Mouse (Mus musculus) myocyte (in vitro differentiated cells): ENCODE measurements at regions not wholly inside any gene's neighbourhood (a gene's known extent, or its start where the extent isn't known, plus 50 kb on each side); places are given as distances from the start of the nearest gene placed in this dataset.

ENCODE experiments used
- E2F4 ChIP-seq: IDR thresholded peaks from one replicate; pipeline ENCODE4 v1.6.1; 2011; ENCODE audit warnings: mild to moderate bottlenecking, control low read depth, moderate library complexity; ENCODE audit not compliant: insufficient read depth
- MAX ChIP-seq: IDR thresholded peaks from one replicate; pipeline ENCODE4 v1.6.1; 2011; ENCODE audit warnings: low read depth, mild to moderate bottlenecking, control low read depth
- MYOD1 ChIP-seq, 3 experiments: IDR thresholded peaks; one replicate each; pipeline ENCODE4 v1.6.1; 2011; ENCODE audit warnings: control low read depth in 2 of 3, low read depth in 2 of 3, mild to moderate bottlenecking in 2 of 3, moderate library complexity in 1 of 3; ENCODE audit not compliant: insufficient read length in 2 of 3, control insufficient read depth in 1 of 3
- POLR2A ChIP-seq: IDR thresholded peaks from one replicate; pipeline ENCODE4 v1.6.1; 2011; ENCODE audit warnings: low read depth, mild to moderate bottlenecking, control low read depth, moderate library complexity; ENCODE audit not compliant: insufficient read length
- POLR2AphosphoS2 ChIP-seq: IDR thresholded peaks from one replicate; pipeline ENCODE4 v1.6.1; 2011; ENCODE audit warnings: low read depth, control low read depth; ENCODE audit not compliant: insufficient read length
- REST ChIP-seq: IDR thresholded peaks from one replicate; pipeline ENCODE4 v1.6.1; 2011; ENCODE audit warnings: mild to moderate bottlenecking, control low read depth, moderate library complexity; ENCODE audit not compliant: insufficient read depth, insufficient read length
- TCF12 ChIP-seq: IDR thresholded peaks from one replicate; pipeline ENCODE4 v1.6.1; 2011; ENCODE audit warnings: mild to moderate bottlenecking, control low read depth; ENCODE audit not compliant: poor library complexity, insufficient read depth, severe bottlenecking
- USF1 ChIP-seq: IDR thresholded peaks from one replicate; pipeline ENCODE4 v1.6.1; 2011; ENCODE audit warnings: low read depth, mild to moderate bottlenecking, control low read depth, moderate library complexity

GRCm38 (mm10) chr17:9756675-9757074 is 87.2 kb upstream of the Pabpc6 start:
- peak; percentile 63 for TF ChIP-seq TCF12
- TF ChIP-seq USF1, result no peak
- no peak for TF ChIP-seq POLR2A
- TF ChIP-seq E2F4, result no peak
- no peak for TF ChIP-seq POLR2AphosphoS2
- no peak for TF ChIP-seq REST
- no peak for TF ChIP-seq MAX
- TF ChIP-seq MYOD1 (IDR thresholded peaks at IDR 0.05; ENCODE audit: control insufficient read depth in 1 of 3, insufficient read length in 2 of 3, low read depth in 2 of 3), result peak; percentile 76 to 91 (median 80)
